Mouse (Mus musculus) G1E (cell line): ENCODE results near the gene Vstm4.

Experiments
- CTCF ChIP-seq: IDR thresholded peaks from 2 replicates; pipeline ENCODE4 v1.5.1; 2012; ENCODE audit warnings: low read depth, low read length, inconsistent platforms, mixed read lengths
- GATA1 ChIP-seq: IDR thresholded peaks from 2 replicates; pipeline ENCODE4 v1.6.1; 2012; ENCODE audit warnings: borderline replicate concordance, low read length, inconsistent platforms, mixed read lengths
- POLR2AphosphoS5 ChIP-seq: IDR thresholded peaks from 2 replicates; pipeline ENCODE4 v1.6.1; 2012; ENCODE audit warnings: low read depth, low read length, inconsistent platforms; ENCODE audit not compliant: insufficient replicate concordance
- TAL1 ChIP-seq: conservative IDR thresholded peaks from 2 replicates; pipeline ENCODE4 v1.6.1; 2012; ENCODE audit warnings: low read depth, low read length, inconsistent platforms, mixed read lengths

- no peak for TF ChIP-seq CTCF
- no peak for TF ChIP-seq TAL1
- no peak for TF ChIP-seq POLR2AphosphoS5
- no peak for TF ChIP-seq GATA1
These were observed 44.1 kb upstream of the Vstm4 start for GRCm38 (mm10) chr14:32812429-32812828.
